Mouse (Mus musculus) stomach, postnatal 0 days (tissue): ENCODE data around the gene Edem2. TPM values are rescaled to one million over a fixed set of nuclear protein-coding genes. Genes with fewer than 3 reads are reported as not detected.

ENCODE experiments used
- ATAC-seq: fragments of 200-750 bp; cut with Nextera tagmentation; 2 replicates; pipeline ENCODE4 v1.8.0; 2017; ENCODE audit not compliant: low FRiP score, low TSS enrichment
- DNase-seq: peaks from one replicate; pipeline ENCODE4 v3.0.0-alpha.2; 2016; ENCODE audit warnings: low spot score
- H3K27ac ChIP-seq: fragments of 300-500 bp; sonication (generic); replicated peaks from 2 replicates; pipeline ENCODE4 v1.5.1; 2014; ENCODE audit warnings: mild to moderate bottlenecking, control low read depth
- H3K27me3 ChIP-seq: fragments of 300-500 bp; sonication (generic); 2 replicates; pipeline ENCODE4 v1.6.1; 2014; ENCODE audit warnings: low read length; ENCODE audit not compliant: control insufficient read depth, insufficient read depth
- H3K36me3 ChIP-seq: fragments of 300-500 bp; sonication (generic); 2 replicates; pipeline ENCODE4 v1.6.1; 2014; ENCODE audit warnings: low read length, mixed read lengths; ENCODE audit not compliant: control insufficient read depth, insufficient read depth
- H3K4me1 ChIP-seq: fragments of 300-500 bp; sonication (generic); replicated peaks from 2 replicates; pipeline ENCODE4 v1.6.1; 2014; ENCODE audit warnings: antibody characterized with exemption; ENCODE audit not compliant: control insufficient read depth, insufficient read depth
- H3K4me2 ChIP-seq: fragments of 300-500 bp; sonication (generic); replicated peaks from 2 replicates; pipeline ENCODE4 v1.6.1; 2014; ENCODE audit warnings: low read depth, mild to moderate bottlenecking, control low read depth, moderate library complexity
- H3K4me3 ChIP-seq: fragments of 300-500 bp; sonication (generic); 2 replicates; pipeline ENCODE4 v1.5.1; 2014; ENCODE audit warnings: low read depth, low read length, control low read depth
- H3K9ac ChIP-seq: fragments of 300-500 bp; sonication (generic); 2 replicates; pipeline ENCODE4 v1.6.1; 2014; ENCODE audit warnings: mild to moderate bottlenecking, low read length, control low read depth, mixed read lengths
- H3K9me3 ChIP-seq: fragments of 300-500 bp; sonication (generic); 2 replicates; pipeline ENCODE4 v1.6.1; 2016; ENCODE audit warnings: low read length; ENCODE audit not compliant: control insufficient read depth
- CTCF ChIP-seq: IDR thresholded peaks from 2 replicates; pipeline ENCODE4 v1.5.1; 2016; ENCODE audit warnings: antibody characterized with exemption, low read depth, mild to moderate bottlenecking, moderate library complexity
- EP300 ChIP-seq: optimal IDR thresholded peaks from 2 replicates; pipeline ENCODE3; 2016; ENCODE audit warnings: antibody characterized with exemption
- WGBS: fragments of 180-500 bp; shearing (Covaris S2); extraction: QIAGEN DNeasy Blood & Tissue Kit; methylation state at CpG from one replicate; pipeline ENCODE4 v1.1.7; 2014; 5-methylcytosine and 5-hydroxymethylcytosine counted together
- polyA plus RNA-seq: library from polyadenylated mRNA; unstranded; fragments of >200 nt; fragmentation: Nextera tagmentation; extraction: Ambion mirVana; gene quantifications from 2 replicates; pipeline ENCODE4 v1.2.1, GENCODE M21; 2015

The Edem2 gene
- polyA plus RNA-seq, 1 experiment from 2014 or later, result 64.9 TPM

DNA sequence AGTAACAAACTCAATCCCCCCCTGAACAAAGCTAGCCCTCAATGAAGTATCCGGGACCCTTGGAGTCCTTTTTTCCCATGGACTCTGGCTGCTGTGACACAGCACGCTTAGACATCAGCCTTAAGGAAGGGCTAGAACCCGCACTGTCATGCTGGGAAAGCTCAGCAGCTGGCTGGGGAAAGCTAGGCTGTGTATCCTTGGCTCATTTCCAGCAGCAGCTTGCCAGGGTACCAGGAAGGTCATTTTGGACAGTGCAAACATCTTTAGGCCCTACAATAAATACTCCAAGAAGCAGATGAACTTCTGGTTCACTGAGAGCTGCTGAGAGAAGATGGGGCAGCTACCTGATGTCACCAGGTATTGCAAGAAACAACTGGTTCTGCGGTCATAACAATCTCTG lies 58.0 kb downstream of the Edem2 start:
- Histone ChIP-seq H3K4me3 (no peak overlapping the region), H3K36me3 (peaks cover 24% of the 10 kb centered on the region; the same call in 1 of the 2 replicates), H3K27me3 (no peaks in the 10 kb centered on the region), H3K27ac (no peak overlapping the region), H3K9ac (no peak overlapping the region), H3K4me1 (no peaks in the 10 kb centered on the region), H3K4me2 (no peak overlapping the region), H3K9me3 (no peaks in the 10 kb centered on the region)
- no peak for ATAC-seq
- 65% methylated on average over 4 of the region's 4 CpGs for whole genome bisulfite sequencing
- DNase-seq, result no peak
- TF ChIP-seq CTCF (no peak), EP300 (no peak)

DNA sequence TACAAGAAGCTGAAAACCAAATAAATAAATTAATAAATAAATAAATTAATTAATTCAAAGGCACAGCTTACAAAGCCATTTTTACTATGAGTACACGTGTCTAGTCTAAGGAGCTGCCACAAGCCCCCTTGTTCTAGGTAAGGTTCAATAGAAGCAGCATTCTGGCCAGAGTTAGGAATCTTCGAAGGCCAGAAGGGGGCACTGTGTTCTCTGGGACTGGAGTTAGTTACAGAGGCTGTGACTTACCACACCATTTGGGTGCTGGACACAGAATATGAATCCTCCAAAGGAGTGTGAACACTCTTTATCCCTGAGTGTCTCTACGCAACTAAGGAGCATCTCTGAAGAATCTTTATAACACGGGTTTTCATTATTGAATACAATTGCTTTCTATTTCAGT lies 60.8 kb downstream of the Edem2 start:
- Histone ChIP-seq H3K36me3 (peaks cover 30% of the 10 kb centered on the region; the same call in 1 of the 2 replicates), H3K9me3 (no peaks in the 10 kb centered on the region), H3K9ac (no peak overlapping the region), H3K4me3 (no peak overlapping the region), H3K4me2 (no peak overlapping the region), H3K27ac (no peak overlapping the region), H3K4me1 (no peaks in the 10 kb centered on the region), H3K27me3 (no peaks in the 10 kb centered on the region)
- WGBS, result 81% methylated on average over 4 of the region's 4 CpGs
- no peak for ATAC-seq
- peak; percentile 31 for DNase-seq
- no peak for TF ChIP-seq EP300
- TF ChIP-seq CTCF, result peak; percentile 68

- H3K4me1 ChIP-seq, result no peaks in the 10 kb centered on the region
- peaks cover 30% of the 10 kb centered on the region; the same call in 1 of the 2 replicates for H3K36me3 ChIP-seq
- no peak for DNase-seq
- no peaks in the 10 kb centered on the region for H3K9me3 ChIP-seq
- H3K4me3 ChIP-seq, result no peak overlapping the region
- no peak for TF ChIP-seq EP300
- no peak for TF ChIP-seq CTCF
- WGBS, result 96% methylated on average over 8 of the region's 8 CpGs
- ATAC-seq, result no peak
- no peak overlapping the region for H3K9ac ChIP-seq
- no peaks in the 10 kb centered on the region for H3K27me3 ChIP-seq
- H3K4me2 ChIP-seq, result no peak overlapping the region
- H3K27ac ChIP-seq, result no peak overlapping the region
These were observed 61.4 kb downstream of the Edem2 start for GRCm38 (mm10) chr2:155667881-155668280.

DNA sequence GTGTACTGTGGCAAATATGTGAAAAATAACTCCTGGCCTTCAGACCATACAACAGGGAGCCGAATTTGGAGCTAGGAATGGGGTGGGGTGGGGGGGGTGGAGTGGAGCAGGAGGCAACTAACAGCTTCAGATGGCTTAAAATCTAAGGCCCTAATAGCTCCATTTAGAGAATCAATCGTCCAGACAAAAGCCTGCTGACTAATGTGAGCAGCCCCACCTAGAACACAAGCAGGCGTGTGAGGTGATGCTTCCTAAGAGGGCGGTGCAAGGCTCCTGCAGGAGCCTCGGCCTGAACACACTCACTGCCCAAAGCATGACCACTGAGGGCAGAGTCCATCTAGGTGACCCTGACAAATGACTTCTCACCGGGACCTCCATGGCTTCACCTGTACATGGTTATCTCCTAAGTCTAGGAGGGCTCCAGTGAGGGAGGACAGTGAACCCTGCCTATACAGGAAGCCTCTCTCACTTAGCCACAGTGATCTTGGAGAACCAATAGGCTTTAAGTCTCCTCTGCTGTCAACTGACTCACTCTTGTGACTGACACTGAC lies 65.3 kb downstream of the Edem2 start:
- Histone ChIP-seq H3K9me3 (no peaks in the 10 kb centered on the region), H3K27ac (no peak overlapping the region), H3K27me3 (no peaks in the 10 kb centered on the region), H3K36me3 (peaks cover 22% of the 10 kb centered on the region), H3K4me1 (no peaks in the 10 kb centered on the region), H3K4me2 (no peak overlapping the region), H3K4me3 (no peak overlapping the region), H3K9ac (no peak overlapping the region)
- DNase-seq, result peak; percentile 34
- peak; percentile 79 for ATAC-seq
- 57% methylated on average over 6 of the region's 6 CpGs for WGBS
- TF ChIP-seq CTCF (no peak), EP300 (no peak)

DNA sequence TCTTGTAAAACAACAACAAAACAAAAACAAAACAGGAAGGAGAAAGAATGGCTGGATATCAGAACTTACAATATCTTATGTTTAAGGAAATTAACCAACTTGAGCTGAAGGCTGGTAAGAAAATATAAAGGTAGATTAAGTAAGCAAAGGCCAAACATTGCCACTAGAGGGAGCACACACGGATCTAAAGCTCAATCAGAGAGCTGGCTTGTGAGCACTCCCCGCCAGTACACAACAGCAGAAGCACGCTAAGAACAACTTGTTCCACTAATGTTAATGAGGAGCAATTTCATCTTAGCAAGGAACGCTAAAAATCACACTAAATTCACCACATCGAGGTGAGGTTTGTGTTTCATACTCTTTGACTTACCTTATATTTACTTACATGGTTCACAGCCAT lies 66.2 kb downstream of the Edem2 start:
- Histone ChIP-seq H3K27me3 (no peaks in the 10 kb centered on the region), H3K9me3 (no peaks in the 10 kb centered on the region), H3K4me3 (no peak overlapping the region), H3K27ac (no peak overlapping the region), H3K4me2 (no peak overlapping the region), H3K9ac (no peak overlapping the region), H3K4me1 (no peaks in the 10 kb centered on the region), H3K36me3 (peaks cover 22% of the 10 kb centered on the region)
- DNase-seq (peak; percentile 62), ATAC-seq (no peak)
- peak; percentile 82 for TF ChIP-seq CTCF
- TF ChIP-seq EP300, result no peak
- 18% methylated on average over 5 of the region's 5 CpGs for WGBS

- peaks cover 24% of the 10 kb centered on the region for H3K36me3 ChIP-seq
These were observed 66.9 kb downstream of the Edem2 start for GRCm38 (mm10) chr2:155662390-155662789.

More at GRCm38 (mm10) chr2:155662390-155662789, 66.9 kb downstream of the Edem2 start:
- Histone ChIP-seq H3K4me2 (no peak overlapping the region), H3K27me3 (no peaks in the 10 kb centered on the region), H3K9ac (no peak overlapping the region), H3K27ac (no peak overlapping the region), H3K9me3 (no peaks in the 10 kb centered on the region), H3K4me1 (no peaks in the 10 kb centered on the region), H3K4me3 (no peak overlapping the region)
- WGBS, result 94% methylated on average over 5 of the region's 5 CpGs
- ATAC-seq (no peak), DNase-seq (no peak)
- TF ChIP-seq CTCF (no peak), EP300 (no peak)
